Mouse (Mus musculus) limb, embryonic 14.5 days (tissue): Measurements from ENCODE around the gene Dlst. TPM values are rescaled to one million over a fixed set of nuclear protein-coding genes. Genes with fewer than 3 reads are reported as not detected.

Source experiments
- ATAC-seq: fragments of 200-750 bp; cut with Nextera tagmentation; 2 replicates; pipeline ENCODE4 v1.8.0; 2017; ENCODE audit warnings: low read depth, moderate number of reproducible peaks, moderate TSS enrichment; ENCODE audit not compliant: low FRiP score
- DNase-seq: peaks from one replicate; pipeline ENCODE4 v3.0.0-alpha.2; 2015; ENCODE audit warnings: low spot score
- H3K27ac ChIP-seq: fragments of 300-500 bp; sonication (generic); replicated peaks from 2 replicates; pipeline ENCODE4 v1.5.1; 2014; ENCODE audit warnings: low read depth, mild to moderate bottlenecking, low read length, moderate library complexity, mixed read lengths
- H3K27me3 ChIP-seq: fragments of 300-500 bp; sonication (generic); 2 replicates; pipeline ENCODE4 v1.6.1; 2014; ENCODE audit warnings: low read length, mixed read lengths; ENCODE audit not compliant: control insufficient read depth, insufficient read depth
- H3K36me3 ChIP-seq: fragments of 300-500 bp; sonication (generic); 2 replicates; pipeline ENCODE4 v1.6.1; 2014; ENCODE audit warnings: mild to moderate bottlenecking, low read length, moderate library complexity, mixed read lengths; ENCODE audit not compliant: control insufficient read depth, insufficient read depth
- H3K4me1 ChIP-seq: fragments of 300-500 bp; sonication (generic); 2 replicates; pipeline ENCODE4 v1.6.1; 2014; ENCODE audit warnings: antibody characterized with exemption, low read length, mixed read lengths; ENCODE audit not compliant: control insufficient read depth, insufficient read depth
- H3K4me2 ChIP-seq: fragments of 300-500 bp; sonication (generic); replicated peaks from 2 replicates; pipeline ENCODE4 v1.6.1; 2014; ENCODE audit warnings: low read depth, mild to moderate bottlenecking, low read length, moderate library complexity; ENCODE audit not compliant: severe bottlenecking
- H3K4me3 ChIP-seq: fragments of 300-500 bp; sonication (generic); replicated peaks from 2 replicates; pipeline ENCODE4 v1.5.1; 2014; ENCODE audit warnings: low read length
- H3K9ac ChIP-seq: fragments of 300-500 bp; sonication (generic); 2 replicates; pipeline ENCODE4 v1.6.1; 2014; ENCODE audit warnings: mild to moderate bottlenecking, low read depth, low read length, moderate library complexity; ENCODE audit not compliant: severe bottlenecking
- H3K9me3 ChIP-seq: fragments of 300-500 bp; sonication (generic); 2 replicates; pipeline ENCODE4 v1.6.1; 2016; ENCODE audit warnings: low read length; ENCODE audit not compliant: control insufficient read depth
- POLR2A ChIP-seq: fragments of 200-500 bp; IDR thresholded peaks from 2 replicates; pipeline ENCODE4 v1.8.0; 2012; ENCODE audit warnings: inconsistent platforms, mild to moderate bottlenecking, moderate library complexity, borderline replicate concordance; ENCODE audit not compliant: insufficient read depth, insufficient read length; ENCODE audit errors: extremely low read depth
- WGBS: fragments of 180-500 bp; shearing (Covaris S2); extraction: QIAGEN DNeasy Blood & Tissue Kit; methylation state at CpG from one replicate; pipeline ENCODE4 v1.1.7; 2014; 5-methylcytosine and 5-hydroxymethylcytosine counted together
- polyA plus RNA-seq, 2 experiments: library from polyadenylated mRNA; depleted of rRNA in 1 of 2; stranded (reverse) in 1 of 2; unstranded in 1 of 2; fragments of >200 nt; fragmentation: Nextera tagmentation in 1 of 2; extraction: Ambion mirVana in 1 of 2; gene quantifications; 2 replicates each; pipeline versions ENCODE4 v1.2.1 to v1.2.3; 2012 to 2014

The Dlst gene
- polyA plus RNA-seq, 2 experiments = 99.0 to 168 TPM

- H3K36me3 ChIP-seq = peaks cover 38% of the 10 kb centered on the region
- WGBS = 99% methylated on average over 3 of the region's 3 CpGs
Observed at GRCm38 (mm10) chr12:85113337-85113736, 2.7 kb downstream of the Dlst start.

GRCm38 (mm10) chr12:85113917-85114316, 3.3 kb downstream of the Dlst start:
- Histone ChIP-seq H3K4me3 (no peak overlapping the region), H3K4me2 (no peak overlapping the region), H3K27me3 (no peaks in the 10 kb centered on the region), H3K36me3 (peaks cover 44% of the 10 kb centered on the region), H3K9ac (no peak overlapping the region), H3K4me1 (peaks cover 18% of the 10 kb centered on the region), H3K9me3 (no peaks in the 10 kb centered on the region), H3K27ac (no peak overlapping the region)
- 93% methylated on average over 3 of the region's 3 CpGs for WGBS
- no peak for TF ChIP-seq POLR2A
- ATAC-seq (no peak), DNase-seq (no peak)

More at GRCm38 (mm10) chr12:85113337-85113736, 2.7 kb downstream of the Dlst start:
- no peak overlapping the region for H3K4me2 ChIP-seq
- peaks cover 18% of the 10 kb centered on the region for H3K4me1 ChIP-seq
- no peaks in the 10 kb centered on the region for H3K9me3 ChIP-seq
- H3K9ac ChIP-seq = no peak overlapping the region
- ATAC-seq = no peak
- H3K27me3 ChIP-seq = no peaks in the 10 kb centered on the region
- no peak overlapping the region for H3K27ac ChIP-seq
- no peak for DNase-seq
- no peak overlapping the region for H3K4me3 ChIP-seq
- no peak for TF ChIP-seq POLR2A

- DNase-seq (no peak), ATAC-seq (no peak)
- H3K9ac ChIP-seq = no peak overlapping the region
- H3K27ac ChIP-seq = no peak overlapping the region
- peaks cover 12% of the 10 kb centered on the region for H3K4me1 ChIP-seq
- peaks cover 59% of the 10 kb centered on the region for H3K36me3 ChIP-seq
- H3K4me2 ChIP-seq = no peak overlapping the region
- H3K27me3 ChIP-seq = no peaks in the 10 kb centered on the region
- H3K9me3 ChIP-seq = no peaks in the 10 kb centered on the region
- no peak for TF ChIP-seq POLR2A
- no peak overlapping the region for H3K4me3 ChIP-seq
- 64% methylated on average over 7 of the region's 7 CpGs for WGBS
Observed at GRCm38 (mm10) chr12:85115678-85116077, 5.0 kb downstream of the Dlst start.

- TF ChIP-seq POLR2A = no peak
- Histone ChIP-seq H3K4me3 (no peak overlapping the region), H3K4me2 (no peak overlapping the region), H3K9me3 (no peaks in the 10 kb centered on the region), H3K4me1 (no peaks in the 10 kb centered on the region), H3K27me3 (no peaks in the 10 kb centered on the region), H3K36me3 (peaks cover 80% of the 10 kb centered on the region), H3K9ac (no peak overlapping the region), H3K27ac (no peak overlapping the region)
- WGBS = 84% methylated on average over 9 of the region's 9 CpGs
- ATAC-seq = no peak
- peak; percentile 46 for DNase-seq
Observed at GRCm38 (mm10) chr12:85121806-85122459, 11.3 kb downstream of the Dlst start.

GRCm38 (mm10) chr12:85123108-85123530, 12.5 kb downstream of the Dlst start:
- ATAC-seq (no peak), DNase-seq (no peak)
- H3K4me2 ChIP-seq = no peak overlapping the region
- WGBS = 97% methylated on average over 9 of the region's 9 CpGs
- H3K9ac ChIP-seq = no peak overlapping the region
- no peak for TF ChIP-seq POLR2A
- peaks cover 87% of the 10 kb centered on the region for H3K36me3 ChIP-seq
- H3K4me3 ChIP-seq = no peak overlapping the region
- H3K27ac ChIP-seq = no peak overlapping the region
- H3K4me1 ChIP-seq = no peaks in the 10 kb centered on the region
- H3K27me3 ChIP-seq = no peaks in the 10 kb centered on the region
- no peaks in the 10 kb centered on the region for H3K9me3 ChIP-seq
